Comparison of ENCODE assay signal across 13 mouse cellular contexts in the genomic region with DNA sequence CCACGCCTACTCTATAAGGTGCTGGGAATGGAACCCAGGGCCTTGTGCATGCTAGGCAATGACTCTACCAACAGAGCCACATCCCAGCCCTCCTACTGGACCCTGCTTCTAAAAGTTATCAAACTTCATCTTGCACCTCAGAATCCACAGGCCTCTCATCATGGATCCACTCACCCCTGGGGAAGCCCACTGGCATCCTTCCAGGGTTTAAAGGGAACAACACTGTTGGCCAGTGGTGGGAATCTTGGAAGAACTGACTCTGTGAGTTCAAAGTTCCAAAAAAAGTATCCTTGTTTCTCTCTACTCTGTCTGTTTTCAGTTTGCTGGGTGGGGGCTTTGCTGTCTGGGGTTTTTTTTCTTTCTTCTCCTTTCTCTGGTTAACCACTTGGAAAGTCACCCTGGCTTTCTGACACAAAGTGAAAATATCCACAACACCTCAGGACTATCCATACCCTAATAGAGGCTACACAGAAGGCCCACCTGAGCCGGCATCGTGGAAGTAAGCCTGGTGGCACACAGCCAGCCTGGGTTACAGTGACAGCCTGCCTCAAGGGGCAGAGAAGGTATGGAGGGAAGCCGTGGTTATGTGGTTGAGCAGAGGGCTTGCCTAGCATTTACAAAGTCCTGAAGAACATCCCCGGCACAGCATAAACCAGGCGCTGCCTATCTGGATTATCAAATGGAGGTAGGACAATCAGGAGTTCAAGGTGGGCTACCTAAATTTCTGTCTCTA. TPM values are rescaled to one million over a fixed set of nuclear protein-coding genes. Genes with fewer than 3 reads are reported as not detected.
DNase-seq lines count a peak whose midpoint lies in the region; ATAC-seq lines count a peak whose summit lies in the region.
"Had no signal": no experiment of that assay in that cellular context is flagged by ENCODE, and none has a peak within 500 bp of the region (broad histone marks: within the 10 kb centered on the region; RNA-seq: fewer than 3 reads in every experiment).

No protein-coding gene starts in this region.

- H3K27me3 ChIP-seq in kidney, embryonic 14.5 days (ENCODE audit: control insufficient read depth, insufficient read depth, low read length), result no peaks in the 10 kb centered on the region
- no peaks in the 10 kb centered on the region for H3K27me3 ChIP-seq in neural tube, embryonic 15.5 days (replicated peaks)
- H3K27me3 ChIP-seq: hindbrain, embryonic 12.5 days; stomach, embryonic 15.5 days had no signal

- H3K4me3 ChIP-seq in kidney, embryonic 14.5 days (ENCODE audit: low read length), result no peak overlapping the region
- no peak overlapping the region for H3K4me3 ChIP-seq in neural tube, embryonic 15.5 days (replicated peaks)
- H3K4me3 ChIP-seq: hindbrain, embryonic 12.5 days; stomach, embryonic 15.5 days had no signal

- H3K36me3 ChIP-seq in kidney, embryonic 14.5 days (ENCODE audit: control insufficient read depth, insufficient read depth, low read length), result no peaks in the 10 kb centered on the region
- no peaks in the 10 kb centered on the region for H3K36me3 ChIP-seq in neural tube, embryonic 15.5 days
- H3K36me3 ChIP-seq: hindbrain, embryonic 12.5 days; stomach, embryonic 15.5 days had no signal

- no peak overlapping the region for H3K9ac ChIP-seq in kidney, embryonic 14.5 days (ENCODE audit: low read depth, low read length)
- H3K9ac ChIP-seq in neural tube, embryonic 15.5 days (replicated peaks), result no peak overlapping the region
- H3K9ac ChIP-seq: hindbrain, embryonic 12.5 days; stomach, embryonic 15.5 days had no signal

- no peak overlapping the region for H3K27ac ChIP-seq in kidney, embryonic 14.5 days (ENCODE audit: low read depth, low read length)
- no peak overlapping the region for H3K27ac ChIP-seq in neural tube, embryonic 15.5 days (replicated peaks)
- H3K27ac ChIP-seq: hindbrain, embryonic 12.5 days; stomach, embryonic 15.5 days had no signal

- H3K4me1 ChIP-seq in kidney, embryonic 14.5 days (ENCODE audit: control insufficient read depth, insufficient read depth, low read length), result peaks cover 10% of the 10 kb centered on the region
- H3K4me1 ChIP-seq in neural tube, embryonic 15.5 days, result peaks cover 12% of the 10 kb centered on the region
- H3K4me1 ChIP-seq: stomach, embryonic 15.5 days had no signal

- 89% methylated on average over 6 of the region's 6 CpGs for WGBS in kidney, embryonic 14.5 days
- 91% methylated on average over 6 of the region's 6 CpGs for WGBS in neural tube, embryonic 15.5 days

- H3K4me2 ChIP-seq in kidney, embryonic 14.5 days (replicated peaks; ENCODE audit: low read depth, low read length), result no peak overlapping the region
- no peak overlapping the region for H3K4me2 ChIP-seq in neural tube, embryonic 15.5 days
- H3K4me2 ChIP-seq: hindbrain, embryonic 12.5 days; stomach, embryonic 15.5 days had no signal

- H3K9me3 ChIP-seq in kidney, embryonic 14.5 days (ENCODE audit: control insufficient read depth, low read length), result no peaks in the 10 kb centered on the region
- no peaks in the 10 kb centered on the region for H3K9me3 ChIP-seq in neural tube, embryonic 15.5 days (replicated peaks)
- H3K9me3 ChIP-seq: hindbrain, embryonic 12.5 days; stomach, embryonic 15.5 days had no signal

- no peak for ATAC-seq in kidney, embryonic 14.5 days (ENCODE audit: low FRiP score, low TSS enrichment)
- ATAC-seq in neural tube, embryonic 15.5 days (ENCODE audit: low FRiP score), result no peak

- DNase-seq in kidney, adult 11 months, result peak; percentile 67
- DNase-seq in 3T3-L1 (ENCODE audit: low read depth, low spot score), result peak; percentile 41
- DNase-seq in 416B (ENCODE audit: low read depth), result peak; percentile 54
- DNase-seq in kidney, adult 9 months, result peak; percentile 89
- DNase-seq in yolk sac, embryonic 10.5 days (ENCODE audit: low spot score), result no peak
- DNase-seq: cerebellum, adult 11-12 months; liver; lung, adult 18-20 months; thymus, postnatal 14 days had no signal

RNA-seq across cellular contexts. Expression of a gene that starts 10.8 kb away (rescaled TPM):
- 10.5 and 12.9 TPM in 2 replicates for polyA plus RNA-seq in kidney, embryonic 14.5 days (2014; fragmentation: Nextera tagmentation; extraction: Ambion mirVana)
- polyA plus RNA-seq in neural tube, embryonic 15.5 days (2015; fragmentation: Nextera tagmentation; extraction: Ambion mirVana), result 30.0 and 36.7 TPM in 2 replicates

RNA-seq across cellular contexts. Expression of a gene that starts 40.8 kb away (rescaled TPM):
- 139 and 188 TPM in 2 replicates for polyA plus RNA-seq in kidney, embryonic 14.5 days (2014; fragmentation: Nextera tagmentation; extraction: Ambion mirVana)
- polyA plus RNA-seq in neural tube, embryonic 15.5 days (2015; fragmentation: Nextera tagmentation; extraction: Ambion mirVana), result 80.0 and 93.1 TPM in 2 replicates

RNA-seq across cellular contexts. Expression of a gene that starts 46.6 kb away (rescaled TPM):
- 19.5 and 22.0 TPM in 2 replicates for polyA plus RNA-seq in kidney, embryonic 14.5 days (2014; fragmentation: Nextera tagmentation; extraction: Ambion mirVana)
- polyA plus RNA-seq in neural tube, embryonic 15.5 days (2015; fragmentation: Nextera tagmentation; extraction: Ambion mirVana), result 20.8 and 22.3 TPM in 2 replicates

RNA-seq across cellular contexts. Expression of a gene that starts 56.8 kb away (rescaled TPM):
- polyA plus RNA-seq in kidney, embryonic 14.5 days (2014; fragmentation: Nextera tagmentation; extraction: Ambion mirVana), result 53.7 and 61.4 TPM in 2 replicates
- polyA plus RNA-seq in neural tube, embryonic 15.5 days (2015; fragmentation: Nextera tagmentation; extraction: Ambion mirVana), result 29.3 and 35.7 TPM in 2 replicates

RNA-seq across cellular contexts. Expression of a gene that starts 56.9 kb away (rescaled TPM):
- 37.0 and 47.4 TPM in 2 replicates for polyA plus RNA-seq in kidney, embryonic 14.5 days (2014; fragmentation: Nextera tagmentation; extraction: Ambion mirVana)
- 29.6 and 34.3 TPM in 2 replicates for polyA plus RNA-seq in neural tube, embryonic 15.5 days (2015; fragmentation: Nextera tagmentation; extraction: Ambion mirVana)
